Mouse (Mus musculus) c-Kit-negative CD71-positive TER-119-positive erythroid progenitor cells, embryonic 14.5 days (primary cell): ENCODE results near the gene Tnfsf18.

Source experiments
- DNase-seq: peaks from one replicate; pipeline ENCODE4 v3.0.0-alpha.2; 2013; ENCODE audit warnings: low read depth, low spot score

Tnfsf18 gene

GRCm38 (mm10) chr1:161494343-161494742, at the start of gene Tnfsf18:
TSS of gene Tnfsf18 (plus strand) at chr1:161494655.
- no peak for DNase-seq

- DNase-seq: no peak
These were observed 49.6 kb upstream of the Tnfsf18 start for GRCm38 (mm10) chr1:161444858-161445257.

GRCm38 (mm10) chr1:161451683-161452245, 42.7 kb upstream of the Tnfsf18 start:
- no peak for DNase-seq

- DNase-seq: no peak
These were observed 42.2 kb upstream of the Tnfsf18 start for GRCm38 (mm10) chr1:161452250-161452649.

- no peak for DNase-seq
These were observed 30.9 kb upstream of the Tnfsf18 start for GRCm38 (mm10) chr1:161463388-161464085.

- no peak for DNase-seq
These were observed 17.2 kb upstream of the Tnfsf18 start for GRCm38 (mm10) chr1:161477221-161477620.

GRCm38 (mm10) chr1:161479854-161480253, 14.6 kb upstream of the Tnfsf18 start:
- DNase-seq: no peak

- no peak for DNase-seq
These were observed 12.2 kb upstream of the Tnfsf18 start for GRCm38 (mm10) chr1:161482211-161482610.

GRCm38 (mm10) chr1:161487069-161487468, 7.4 kb upstream of the Tnfsf18 start:
- no peak for DNase-seq

- DNase-seq: no peak
These were observed 2.7 kb upstream of the Tnfsf18 start for GRCm38 (mm10) chr1:161491766-161492165.

GRCm38 (mm10) chr1:161496866-161497645, 2.6 kb downstream of the Tnfsf18 start:
- DNase-seq: no peak

- DNase-seq: no peak
These were observed 5.8 kb downstream of the Tnfsf18 start for GRCm38 (mm10) chr1:161500114-161500810.

GRCm38 (mm10) chr1:161500811-161501146, 6.3 kb downstream of the Tnfsf18 start:
- DNase-seq: no peak

GRCm38 (mm10) chr1:161506317-161506716, 11.9 kb downstream of the Tnfsf18 start:
- DNase-seq: no peak

GRCm38 (mm10) chr1:161507623-161508047, 13.2 kb downstream of the Tnfsf18 start:
- DNase-seq: no peak

- no peak for DNase-seq
These were observed 22.9 kb downstream of the Tnfsf18 start for GRCm38 (mm10) chr1:161517355-161517754.

- no peak for DNase-seq
These were observed 25.8 kb downstream of the Tnfsf18 start for GRCm38 (mm10) chr1:161520223-161520622.

- no peak for DNase-seq
These were observed 33.7 kb downstream of the Tnfsf18 start for GRCm38 (mm10) chr1:161528173-161528572.

GRCm38 (mm10) chr1:161550596-161551095, 56.2 kb downstream of the Tnfsf18 start:
- DNase-seq: no peak

- DNase-seq: no peak
These were observed 57.6 kb downstream of the Tnfsf18 start for GRCm38 (mm10) chr1:161552098-161552497.
